Mouse (Mus musculus): ENCODE data around the gene Ankrd66. TPM values are rescaled to one million over a fixed set of nuclear protein-coding genes. Genes with fewer than 3 reads are reported as not detected.

Ankrd66 gene
- polyA plus RNA-seq, 1 experiment from 2014 or later: 0.23 TPM

GRCm38 (mm10) chr17:43488439-43489151 is 54.8 kb downstream of the Ankrd66 start:
- Histone ChIP-seq H3K4me1 (no peaks in the 10 kb centered on the region), H3K4me3 (no peak overlapping the region), H3K36me3 (no peaks in the 10 kb centered on the region), H3K27me3 (ENCODE audit: low read depth, poor library complexity, severe bottlenecking) (no peaks in the 10 kb centered on the region), H3K9me3 (replicated peaks) (no peaks in the 10 kb centered on the region), H3K27ac (replicated peaks) (no peak overlapping the region)
- 92% methylated on average over 2 of the region's 2 CpGs for WGBS
- DNase-seq (ENCODE audit: low spot score): no peak

- Histone ChIP-seq H3K36me3 (no peaks in the 10 kb centered on the region), H3K4me3 (no peak overlapping the region), H3K4me1 (no peaks in the 10 kb centered on the region), H3K27me3 (ENCODE audit: low read depth, poor library complexity, severe bottlenecking) (no peaks in the 10 kb centered on the region), H3K9me3 (replicated peaks) (no peaks in the 10 kb centered on the region), H3K27ac (replicated peaks) (no peak overlapping the region)
- no peak for DNase-seq (ENCODE audit: low spot score)
- 91% methylated on average over 3 of the region's 3 CpGs for WGBS
Measured at GRCm38 (mm10) chr17:43485982-43486381, 57.5 kb downstream of the Ankrd66 start.

Other genes starting within 250 kb of the Ankrd66 start
- gene Adgrf5, start 183.2 kb downstream of the Ankrd66 start, polyA plus RNA-seq (2016; fragmentation: Nextera tagmentation; extraction: Ambion mirVana): 6.6 and 9.3 TPM in 2 replicates
- gene Mep1a, start 40.8 kb downstream of the Ankrd66 start, polyA plus RNA-seq (2016; fragmentation: Nextera tagmentation; extraction: Ambion mirVana): not detected in 2 replicates
- 3.8 and 4.2 TPM in 2 replicates for gene Pla2g7, start 24.5 kb upstream of the Ankrd66 start, polyA plus RNA-seq (2016; fragmentation: Nextera tagmentation; extraction: Ambion mirVana)
- gene Tdrd6, start 86.7 kb upstream of the Ankrd66 start, polyA plus RNA-seq (2016; fragmentation: Nextera tagmentation; extraction: Ambion mirVana): 0.02 TPM in 2 replicates
- 35.5 and 48.3 TPM in 2 replicates for gene Slc25a27, start 123.6 kb upstream of the Ankrd66 start, polyA plus RNA-seq (2016; fragmentation: Nextera tagmentation; extraction: Ambion mirVana)
- 36.0 and 36.8 TPM in 2 replicates for gene Cyp39a1, start 123.8 kb upstream of the Ankrd66 start, polyA plus RNA-seq (2016; fragmentation: Nextera tagmentation; extraction: Ambion mirVana)